Mouse (Mus musculus): ENCODE measurements around the gene Atg7.

Atg7 gene

GRCm38 (mm10) chr6:114684407-114684806 is 41.5 kb downstream of the Atg7 start:
- no peak for DNase-seq (ENCODE audit: extremely low read depth, low read depth, low spot score)

GRCm38 (mm10) chr6:114685412-114685811 is 42.5 kb downstream of the Atg7 start:
- DNase-seq (ENCODE audit: extremely low read depth, low read depth, low spot score) = no peak

- peak; percentile 65 for DNase-seq (ENCODE audit: extremely low read depth, low read depth, low spot score)
Observed at GRCm38 (mm10) chr6:114687035-114687434, 44.1 kb downstream of the Atg7 start.

GRCm38 (mm10) chr6:114690661-114691060 is 47.8 kb downstream of the Atg7 start:
- DNase-seq (ENCODE audit: extremely low read depth, low read depth, low spot score) = no peak

GRCm38 (mm10) chr6:114691530-114691929 is 48.6 kb downstream of the Atg7 start:
- DNase-seq (ENCODE audit: extremely low read depth, low read depth, low spot score) = no peak

- DNase-seq (ENCODE audit: extremely low read depth, low read depth, low spot score) = no peak
Observed at GRCm38 (mm10) chr6:114692691-114693090, 49.8 kb downstream of the Atg7 start.

GRCm38 (mm10) chr6:114697646-114698490 is 55.0 kb downstream of the Atg7 start:
- DNase-seq (ENCODE audit: extremely low read depth, low read depth, low spot score) = no peak

- DNase-seq (ENCODE audit: extremely low read depth, low read depth, low spot score) = no peak
Observed at GRCm38 (mm10) chr6:114698578-114698977, 55.7 kb downstream of the Atg7 start.

- no peak for DNase-seq (ENCODE audit: extremely low read depth, low read depth, low spot score)
Observed at GRCm38 (mm10) chr6:114700704-114701103, 57.8 kb downstream of the Atg7 start.

- no peak for DNase-seq (ENCODE audit: extremely low read depth, low read depth, low spot score)
Observed at GRCm38 (mm10) chr6:114707032-114707431, 64.1 kb downstream of the Atg7 start.

GRCm38 (mm10) chr6:114712242-114713050 is 69.5 kb downstream of the Atg7 start:
- DNase-seq (ENCODE audit: extremely low read depth, low read depth, low spot score) = no peak

- no peak for DNase-seq (ENCODE audit: extremely low read depth, low read depth, low spot score)
Observed at GRCm38 (mm10) chr6:114713538-114713937, 70.6 kb downstream of the Atg7 start.

- no peak for DNase-seq (ENCODE audit: extremely low read depth, low read depth, low spot score)
Observed at GRCm38 (mm10) chr6:114714654-114715053, 71.8 kb downstream of the Atg7 start.

- no peak for DNase-seq (ENCODE audit: extremely low read depth, low read depth, low spot score)
Observed at GRCm38 (mm10) chr6:114715289-114716030, 72.6 kb downstream of the Atg7 start.

GRCm38 (mm10) chr6:114719100-114719499 is 76.2 kb downstream of the Atg7 start:
- DNase-seq (ENCODE audit: extremely low read depth, low read depth, low spot score) = no peak

GRCm38 (mm10) chr6:114719665-114720064 is 76.8 kb downstream of the Atg7 start:
- no peak for DNase-seq (ENCODE audit: extremely low read depth, low read depth, low spot score)

GRCm38 (mm10) chr6:114722046-114722445 is 79.1 kb downstream of the Atg7 start:
- no peak for DNase-seq (ENCODE audit: extremely low read depth, low read depth, low spot score)

- DNase-seq (ENCODE audit: extremely low read depth, low read depth, low spot score) = no peak
Observed at GRCm38 (mm10) chr6:114723925-114724324, 81.0 kb downstream of the Atg7 start.

GRCm38 (mm10) chr6:114724351-114724750 is 81.5 kb downstream of the Atg7 start:
- DNase-seq (ENCODE audit: extremely low read depth, low read depth, low spot score) = peak; percentile 23

GRCm38 (mm10) chr6:114725147-114725575 is 82.3 kb downstream of the Atg7 start:
- no peak for DNase-seq (ENCODE audit: extremely low read depth, low read depth, low spot score)

GRCm38 (mm10) chr6:114726681-114727080 is 83.8 kb downstream of the Atg7 start:
- DNase-seq (ENCODE audit: extremely low read depth, low read depth, low spot score) = no peak
